Mouse (Mus musculus) ovary, postnatal 36 days (tissue): ENCODE results near the gene Pdzd2.

ENCODE experiments used
- DNase-seq: peaks from one replicate; pipeline ENCODE4 v3.0.0; 2022; ENCODE audit warnings: low spot score, mixed read lengths

Pdzd2 gene

DNA sequence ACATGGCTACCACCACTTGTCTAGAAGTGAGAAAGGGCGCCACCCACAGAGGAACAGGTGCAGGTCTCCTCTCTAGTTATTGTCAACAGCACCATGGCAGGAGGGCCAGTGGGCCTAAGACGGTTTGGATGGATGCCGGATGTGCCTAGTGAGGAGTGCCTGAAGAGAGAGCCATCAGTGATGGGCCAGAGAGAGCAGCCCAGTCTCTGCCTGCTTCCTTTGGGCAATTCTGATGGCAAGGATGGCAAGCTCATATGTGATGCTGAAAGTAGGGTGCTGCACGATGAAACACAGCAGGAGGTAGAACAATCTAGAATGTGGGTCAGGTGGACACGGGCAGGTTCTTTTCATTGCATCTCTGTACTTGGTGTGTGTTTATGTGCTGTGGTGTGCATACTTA, 117.0 kb downstream of the Pdzd2 start:
- no peak for DNase-seq

GRCm38 (mm10) chr15:12622093-12622643, 117.6 kb downstream of the Pdzd2 start:
- no peak for DNase-seq

- DNase-seq: no peak
These were observed 120.5 kb downstream of the Pdzd2 start for GRCm38 (mm10) chr15:12619273-12619672.

DNA sequence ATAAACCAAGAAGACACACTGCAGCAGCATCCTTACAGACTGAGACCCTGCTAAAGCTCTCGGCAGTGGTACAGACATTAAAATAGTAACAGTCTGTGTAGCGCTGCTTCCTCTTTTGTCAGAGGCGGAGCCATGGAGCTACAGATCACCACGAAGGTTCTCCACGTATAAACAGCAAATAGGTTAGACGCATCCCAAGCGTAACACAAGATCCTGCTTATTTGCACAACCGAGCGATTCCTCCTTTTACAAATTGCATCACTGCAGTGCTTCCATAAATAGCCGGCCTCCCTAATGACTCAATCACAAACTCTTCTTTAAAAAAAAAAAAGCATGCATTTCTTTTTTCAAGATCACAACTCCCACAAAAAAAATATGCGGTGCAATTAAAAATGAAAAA, 122.1 kb downstream of the Pdzd2 start:
- DNase-seq: no peak

- DNase-seq: no peak
These were observed 122.5 kb downstream of the Pdzd2 start for GRCm38 (mm10) chr15:12617220-12617619.

DNA sequence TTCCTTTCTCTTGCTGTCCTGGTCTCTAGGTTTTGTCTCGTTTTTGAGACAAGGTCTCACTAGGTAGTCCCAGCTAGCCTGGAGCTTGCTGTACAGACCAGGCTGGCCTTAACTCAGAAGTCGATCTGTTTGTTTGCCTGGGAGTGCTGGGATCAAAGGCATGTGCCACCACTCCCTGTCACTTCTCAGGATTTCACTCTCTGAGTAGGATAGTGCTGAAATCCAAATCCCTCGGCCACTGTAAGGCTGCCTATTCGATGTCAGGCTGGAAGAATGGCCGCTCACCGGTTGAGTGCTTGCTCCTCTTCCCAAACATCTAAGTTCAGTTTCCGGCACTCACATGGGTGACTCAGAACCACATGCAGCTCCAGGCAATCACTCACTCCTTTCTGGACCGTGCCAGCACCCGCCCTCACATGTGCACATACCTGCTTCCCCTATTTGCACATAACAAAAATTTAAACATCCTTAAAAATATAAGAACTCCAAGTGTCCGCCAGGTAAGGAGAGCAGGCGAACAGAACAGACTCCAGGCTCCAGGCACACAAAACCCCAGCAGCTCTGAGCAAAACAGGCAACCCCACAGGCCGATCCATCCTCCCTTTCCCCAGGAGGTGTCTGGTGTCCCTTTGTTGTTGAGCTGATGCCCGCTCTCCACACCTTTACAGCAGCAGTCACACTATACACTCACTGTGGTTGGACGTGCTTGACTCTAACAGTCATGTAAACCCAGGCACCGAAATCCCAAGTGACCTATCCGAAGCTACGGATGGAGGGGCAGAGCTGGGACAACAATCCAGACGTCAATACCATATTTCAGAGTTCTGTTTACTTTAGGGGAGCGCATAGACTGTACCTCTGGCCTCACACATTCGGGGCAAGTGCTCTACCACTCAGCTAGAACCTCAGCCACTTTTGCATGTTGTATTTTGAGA, 124.5 kb downstream of the Pdzd2 start:
- no peak for DNase-seq

DNA sequence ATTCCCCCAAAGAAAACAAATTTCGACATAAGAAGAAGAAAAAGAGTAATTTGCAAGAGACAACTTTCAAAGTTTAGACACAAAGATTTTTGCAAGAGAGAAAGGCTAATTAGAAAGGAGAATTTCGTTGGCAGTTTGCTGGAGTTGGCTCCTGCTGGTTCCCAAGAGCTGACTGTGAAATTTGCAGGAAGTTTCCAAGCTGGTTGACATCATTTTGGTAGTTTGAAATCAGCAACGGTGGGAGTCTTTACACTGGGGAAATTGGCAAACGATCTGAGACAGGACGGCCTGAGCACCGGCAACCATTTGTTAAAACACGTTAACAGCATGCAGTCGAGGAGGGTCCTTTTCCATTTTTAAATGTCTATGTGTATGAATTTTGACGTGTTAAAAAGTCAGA, 125.7 kb downstream of the Pdzd2 start:
- no peak for DNase-seq

GRCm38 (mm10) chr15:12612944-12613675, 126.6 kb downstream of the Pdzd2 start:
- no peak for DNase-seq

DNA sequence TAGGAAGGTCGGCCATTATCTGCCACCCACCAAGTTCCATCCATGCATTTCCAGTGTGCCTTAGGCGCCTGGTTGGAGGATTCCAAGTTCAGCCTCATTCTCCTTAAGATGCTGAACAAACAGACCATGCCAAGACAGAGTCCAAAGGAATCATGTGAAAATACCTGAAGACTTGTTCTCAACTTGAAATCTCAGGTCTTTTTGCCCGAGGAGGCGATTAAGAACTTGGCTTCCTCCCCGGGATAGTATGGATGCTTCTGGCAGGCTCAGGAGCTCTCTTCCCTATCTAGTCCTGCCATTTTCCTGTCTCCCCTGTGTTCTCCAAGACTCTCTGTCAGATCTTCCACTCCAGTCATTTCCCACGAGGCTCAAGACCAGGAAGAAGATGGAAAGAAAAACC, 131.6 kb downstream of the Pdzd2 start:
- no peak for DNase-seq

- DNase-seq: no peak
These were observed 133.4 kb downstream of the Pdzd2 start for GRCm38 (mm10) chr15:12606306-12606705.

DNA sequence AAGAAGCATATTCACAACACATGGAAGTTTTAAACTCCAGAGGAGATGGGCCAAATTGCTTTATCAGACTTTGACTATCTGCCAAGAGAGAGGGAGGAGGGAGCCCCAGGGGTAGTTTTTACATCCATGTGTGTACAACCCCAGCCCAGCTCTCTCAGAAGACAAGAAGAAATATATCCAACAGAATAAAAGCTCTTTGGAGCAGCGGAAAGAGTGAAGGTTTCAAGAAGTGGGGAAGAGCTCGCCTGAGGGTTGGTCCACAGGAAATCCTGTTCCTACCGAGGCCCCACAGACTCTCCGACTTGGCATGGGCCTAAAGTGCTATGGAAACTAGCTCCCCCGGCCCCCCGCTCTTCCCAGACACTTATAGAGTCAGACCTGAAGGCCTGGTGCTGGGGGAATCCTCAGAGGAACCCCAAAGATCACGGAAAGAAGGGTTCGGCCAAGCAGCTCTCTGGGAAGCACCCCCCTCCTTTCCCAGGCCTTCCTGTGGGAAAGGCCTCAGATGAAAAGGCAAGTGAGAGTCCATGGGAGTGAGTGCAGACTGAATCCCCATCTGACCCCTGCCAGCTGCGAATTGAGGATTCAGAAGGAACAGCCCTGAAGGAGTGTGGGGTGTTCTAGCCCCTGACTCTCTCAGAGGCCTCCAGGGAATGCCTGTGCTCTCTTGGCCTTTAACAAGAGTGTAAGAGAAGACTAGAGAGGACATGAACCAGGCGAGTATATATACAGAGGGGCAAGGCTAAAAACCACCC, 134.3 kb downstream of the Pdzd2 start:
- DNase-seq: no peak

DNA sequence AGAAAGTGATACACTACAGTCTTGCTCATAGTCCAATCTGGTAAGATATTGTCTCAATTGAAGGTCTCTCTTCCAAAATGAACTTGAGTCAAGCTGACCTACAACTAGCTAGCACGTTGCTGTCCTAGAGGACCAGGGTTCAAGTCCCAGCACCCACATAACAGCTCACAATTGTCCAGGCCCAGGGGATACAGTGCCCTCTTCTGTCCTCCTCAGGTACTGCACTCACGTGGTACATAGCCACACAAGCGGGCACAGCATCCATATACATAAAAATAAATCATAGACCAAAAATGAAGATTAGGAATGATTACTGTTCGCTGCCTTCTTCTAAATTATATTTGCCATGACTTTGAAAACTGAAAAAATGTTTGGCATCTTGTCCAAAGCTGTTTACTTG, 136.1 kb downstream of the Pdzd2 start:
- no peak for DNase-seq

DNA sequence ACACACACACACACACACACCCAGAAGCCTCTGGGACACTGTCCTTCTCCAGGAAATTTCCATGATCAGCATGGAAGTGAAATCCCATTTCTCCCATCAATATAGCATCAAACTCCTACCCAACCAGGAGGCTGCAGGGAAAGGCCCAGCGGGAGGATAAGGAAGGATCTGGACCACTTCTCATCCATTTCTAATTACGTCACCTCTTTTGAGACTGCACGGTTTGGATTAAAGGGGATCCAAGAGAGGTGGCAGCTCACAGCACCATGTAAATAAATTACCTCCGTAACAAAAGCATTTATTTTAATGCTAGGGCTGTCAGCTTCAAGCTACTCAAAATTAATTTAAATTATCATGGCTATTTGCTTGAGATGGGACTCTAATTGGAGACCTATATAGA, 146.6 kb downstream of the Pdzd2 start:
- no peak for DNase-seq

DNA sequence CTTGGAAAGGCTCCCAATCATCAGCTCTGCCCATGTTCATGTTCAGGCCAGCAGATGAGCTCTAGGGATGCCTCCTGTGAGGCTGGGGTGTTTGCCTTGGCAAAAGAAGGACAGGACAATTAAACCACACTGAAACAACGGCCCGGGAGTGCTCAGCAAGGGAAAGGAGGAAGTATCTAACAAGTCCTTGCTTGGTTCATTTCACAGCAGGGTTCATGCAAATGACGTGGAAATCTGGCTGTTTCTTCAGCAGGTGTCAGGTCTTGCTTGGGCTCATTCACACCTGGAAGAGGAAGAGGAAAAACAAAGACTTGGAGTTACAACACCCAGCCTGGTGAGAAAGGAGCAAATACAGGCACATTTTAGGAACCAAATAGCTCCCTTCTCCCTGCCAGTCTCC, 147.1 kb downstream of the Pdzd2 start:
- DNase-seq: no peak

DNA sequence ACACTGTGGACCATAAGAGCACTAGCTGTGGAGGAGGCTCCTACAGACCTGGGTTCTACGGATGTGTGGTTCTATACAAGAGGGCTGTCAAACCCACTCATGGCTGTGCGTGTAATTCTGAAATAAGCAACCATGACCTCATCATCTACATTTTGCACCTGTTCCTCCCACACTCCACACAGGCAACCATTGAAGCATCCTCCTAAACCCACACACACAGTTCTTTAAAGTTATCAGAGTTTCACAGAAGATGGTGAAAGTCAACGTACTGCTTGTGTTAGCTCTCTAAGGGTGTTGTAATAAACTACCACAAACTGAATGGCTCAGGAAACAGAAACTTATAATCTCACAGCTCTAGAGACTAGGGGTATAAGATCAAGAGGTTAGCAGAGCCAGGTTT, 151.1 kb downstream of the Pdzd2 start:
- no peak for DNase-seq

DNA sequence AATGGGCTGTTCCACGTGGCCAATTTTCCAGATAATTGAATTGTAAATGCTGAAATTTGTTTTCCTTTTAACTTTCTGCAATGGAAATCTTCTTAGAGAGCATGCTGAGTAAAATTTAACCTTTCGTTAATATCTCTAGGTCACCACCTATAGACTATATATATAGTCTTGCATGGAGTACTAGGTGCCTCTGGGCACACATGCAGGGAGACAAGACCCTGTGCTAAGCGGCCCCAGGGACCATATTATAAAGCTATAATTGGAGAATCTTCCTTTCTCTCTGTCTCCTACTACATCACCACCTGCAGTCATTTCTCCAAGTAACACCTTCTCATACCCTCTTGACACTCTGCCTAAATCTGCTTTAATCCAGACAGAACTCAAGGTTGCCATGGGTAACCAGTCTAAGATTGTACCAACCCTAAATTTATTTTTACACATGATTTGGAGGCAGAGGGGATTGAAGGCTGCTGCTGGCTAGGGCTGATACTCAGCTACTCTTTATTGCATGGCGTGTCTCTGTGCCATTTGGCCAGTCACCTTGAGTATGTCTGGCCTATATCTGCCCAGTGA, 152.8 kb downstream of the Pdzd2 start:
- DNase-seq: no peak

- peak; percentile 59 for DNase-seq
These were observed 153.6 kb downstream of the Pdzd2 start for GRCm38 (mm10) chr15:12586154-12586553.

DNA sequence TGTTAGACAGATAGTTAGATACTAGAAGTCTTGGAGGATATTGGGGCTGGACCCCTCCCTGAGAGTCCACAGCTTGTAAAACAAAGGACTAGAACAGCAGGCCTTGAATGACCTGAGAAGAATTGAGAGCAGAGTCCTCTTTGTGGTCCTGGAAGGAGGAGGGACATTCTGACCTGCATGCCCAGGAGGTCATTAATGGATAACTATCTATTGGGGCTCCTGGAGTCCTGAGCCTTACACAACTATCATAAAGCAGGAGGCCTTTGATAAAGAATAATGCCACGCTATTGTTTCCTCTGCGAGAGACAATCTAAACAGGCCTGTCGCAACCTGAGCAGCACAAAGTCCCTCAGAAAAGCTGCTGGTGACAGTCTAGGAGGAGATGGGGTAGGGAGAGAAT, 156.7 kb downstream of the Pdzd2 start:
- no peak for DNase-seq

DNA sequence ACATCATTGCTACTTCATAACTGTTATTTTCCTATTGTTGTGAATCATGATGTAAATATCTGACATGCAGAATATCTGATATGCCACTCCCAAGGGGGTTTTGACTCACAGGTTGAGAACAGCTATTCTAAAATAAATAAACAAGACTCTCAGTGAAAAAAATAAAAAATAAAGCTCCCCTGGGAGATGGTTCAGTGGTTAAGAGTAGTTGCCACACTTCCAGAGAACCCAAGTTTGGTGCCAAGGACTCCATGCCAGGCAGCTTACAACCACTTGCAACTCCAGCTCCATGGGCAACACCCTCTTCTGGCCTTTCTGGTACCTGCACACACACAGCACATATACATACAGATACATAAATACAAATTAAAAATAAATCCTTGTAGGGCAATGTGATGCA, 157.3 kb downstream of the Pdzd2 start:
- DNase-seq: no peak

DNA sequence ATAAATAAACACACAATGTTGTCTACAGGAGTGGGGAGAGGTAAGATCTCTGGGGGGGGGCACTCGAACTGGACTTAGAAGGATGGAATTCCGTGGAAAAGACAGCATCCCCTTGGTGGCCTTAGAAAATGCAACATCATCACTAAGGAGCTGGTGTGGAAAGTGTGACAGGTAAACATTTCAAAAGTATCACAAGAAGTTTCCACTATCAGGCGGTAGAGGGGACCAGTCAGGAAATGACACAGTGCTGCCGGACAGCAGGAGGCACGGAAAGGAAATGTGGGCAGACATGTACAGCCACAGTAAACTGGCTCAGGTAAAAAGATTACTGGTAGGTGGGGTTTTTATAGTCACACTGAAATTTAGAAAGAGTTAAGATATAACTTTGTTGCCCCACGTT, 160.5 kb downstream of the Pdzd2 start:
- DNase-seq: no peak

- peak; percentile 52 for DNase-seq
These were observed 161.4 kb downstream of the Pdzd2 start for GRCm38 (mm10) chr15:12578276-12578675.

GRCm38 (mm10) chr15:12577715-12578114, 162.0 kb downstream of the Pdzd2 start:
- DNase-seq: no peak
